Mouse (Mus musculus) testis, postnatal 14 days (tissue): ENCODE measurements at regions not wholly inside any gene's neighbourhood (a gene's known extent, or its start where the extent isn't known, plus 50 kb on each side); places are given as distances from the start of the nearest gene placed in this dataset.

ENCODE experiments used
- DNase-seq: peaks from one replicate; pipeline ENCODE4 v3.0.0; 2021; ENCODE audit warnings: low spot score

DNA sequence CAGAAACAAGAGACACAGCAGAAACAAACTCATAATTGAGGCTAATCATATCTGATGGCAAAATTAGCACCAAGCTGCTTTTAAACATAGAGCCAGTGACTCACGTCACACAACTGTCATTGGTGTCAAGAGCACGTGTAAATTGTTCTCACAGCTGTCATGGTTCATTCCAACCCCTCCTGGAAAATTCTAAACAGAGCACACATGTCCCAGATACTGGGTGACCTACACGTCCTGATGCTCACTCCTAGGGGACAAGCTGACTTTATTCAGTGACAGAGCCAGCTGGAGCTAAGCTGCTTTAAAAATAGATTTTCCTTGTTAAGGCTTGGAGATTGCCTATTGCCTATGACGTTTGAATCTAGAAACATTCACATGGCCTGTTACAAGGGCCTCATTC, 304.1 kb downstream of the 1500009L16Rik start:
- no peak for DNase-seq

DNA sequence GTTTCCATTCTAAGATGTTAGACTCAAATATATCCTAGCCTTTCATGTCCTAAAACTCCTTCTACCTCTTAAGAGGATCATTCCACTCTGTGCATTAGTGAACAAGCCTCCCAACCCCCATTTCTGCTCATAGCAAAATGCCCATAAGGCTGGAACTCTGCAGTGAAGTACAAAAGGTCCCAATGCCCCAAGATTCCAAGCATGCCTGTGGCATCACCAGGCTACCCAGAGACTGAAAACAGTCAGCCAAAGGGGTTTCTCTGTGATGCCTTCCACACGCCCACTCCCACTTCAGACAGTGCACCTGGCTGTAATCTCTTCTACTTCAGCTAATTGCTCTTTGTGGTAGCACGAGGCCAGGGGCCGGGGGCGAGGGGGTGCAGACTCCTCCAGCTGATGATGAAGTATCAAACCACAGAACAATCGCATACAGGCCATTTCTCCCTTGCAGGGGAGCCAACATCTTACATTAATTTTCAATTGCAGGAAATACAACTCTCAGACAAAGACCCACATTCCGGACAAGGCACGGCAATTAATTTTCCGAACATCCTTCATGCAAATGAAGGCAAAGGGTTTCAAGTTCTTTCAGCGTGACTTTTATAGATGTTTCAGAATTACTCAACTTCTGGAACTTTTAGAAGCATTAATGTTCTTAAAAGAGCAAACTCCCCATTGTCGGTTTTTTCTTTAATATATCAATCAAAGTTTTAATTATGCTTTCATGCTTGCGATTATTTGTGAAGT, 313.6 kb downstream of the 1500009L16Rik start:
- no peak for DNase-seq

DNA sequence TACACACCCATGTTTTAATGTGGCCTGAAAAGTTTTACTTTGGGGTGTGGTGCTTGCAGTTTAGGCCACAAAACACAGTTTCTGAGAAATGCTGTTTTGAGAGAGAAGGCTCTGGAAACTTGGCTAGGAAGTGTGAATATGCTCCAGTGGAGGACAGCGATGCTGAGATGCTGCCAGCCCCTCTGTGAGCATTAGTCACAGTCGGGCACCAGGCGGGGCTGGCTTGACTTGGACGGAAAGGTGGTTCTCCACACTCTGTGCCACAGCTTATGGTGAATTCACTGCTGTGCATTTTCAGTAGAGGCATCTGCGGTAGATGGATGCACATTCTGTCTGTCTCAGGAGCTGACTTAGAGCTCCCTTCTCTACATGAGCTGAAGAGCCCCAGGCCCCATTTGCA, 326.0 kb downstream of the 1500009L16Rik start:
- no peak for DNase-seq

DNA sequence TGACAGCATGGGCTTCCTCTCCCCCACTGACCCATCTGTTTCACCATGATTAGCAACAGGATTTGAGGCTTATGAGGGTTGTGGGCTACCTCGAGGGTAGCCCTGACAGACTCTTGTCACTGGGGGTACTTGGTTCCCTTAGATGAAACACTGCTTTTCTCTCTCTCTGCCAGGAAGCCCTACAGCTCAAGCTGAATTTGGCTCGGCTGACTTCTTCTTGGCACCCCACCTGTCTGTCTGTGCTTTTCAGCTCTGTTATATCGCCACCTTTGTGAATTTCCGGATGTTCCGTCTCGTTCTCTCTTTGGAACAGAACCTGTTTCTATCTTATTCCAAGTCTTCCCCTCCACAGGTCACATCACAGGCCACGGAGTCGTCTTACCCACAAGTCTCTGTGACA, 330.0 kb downstream of the 1500009L16Rik start:
- DNase-seq: no peak

DNA sequence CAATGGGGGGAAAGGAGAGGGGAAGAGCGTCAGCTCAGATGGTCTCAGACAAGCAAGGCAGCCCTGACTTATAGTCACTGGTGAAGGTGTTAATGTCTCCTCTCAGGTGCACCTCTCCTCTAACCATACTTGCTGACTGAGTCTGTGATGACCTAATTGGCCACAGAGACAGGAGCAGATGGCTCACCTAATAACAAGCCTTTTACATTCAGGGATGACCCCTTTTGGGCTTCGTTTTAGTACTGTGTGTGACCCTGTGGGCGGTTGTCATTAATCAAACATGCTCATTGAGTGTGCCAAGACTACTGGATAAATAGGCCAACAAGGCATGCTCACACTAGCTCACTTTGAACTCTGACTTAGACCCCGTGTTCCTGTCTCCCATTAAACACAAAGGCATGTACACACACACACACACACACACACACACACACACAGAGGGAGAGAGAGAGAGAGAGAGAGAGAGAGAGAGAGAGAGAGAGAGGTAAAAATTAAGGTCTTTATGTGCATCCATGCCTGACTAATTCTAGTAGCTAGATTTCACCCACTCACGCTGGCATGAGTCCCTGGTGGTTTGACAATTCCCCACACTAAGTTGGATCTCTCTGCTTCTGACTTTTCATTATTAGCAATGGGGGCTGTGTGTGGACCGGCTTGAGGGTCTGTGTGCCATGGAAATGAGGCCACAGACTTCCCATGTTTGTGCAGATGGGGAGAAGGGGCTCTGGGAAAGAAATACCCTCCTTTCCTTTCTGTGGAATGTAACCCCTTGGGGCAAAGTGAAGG, 332.1 kb downstream of the 1500009L16Rik start:
- DNase-seq: no peak

DNA sequence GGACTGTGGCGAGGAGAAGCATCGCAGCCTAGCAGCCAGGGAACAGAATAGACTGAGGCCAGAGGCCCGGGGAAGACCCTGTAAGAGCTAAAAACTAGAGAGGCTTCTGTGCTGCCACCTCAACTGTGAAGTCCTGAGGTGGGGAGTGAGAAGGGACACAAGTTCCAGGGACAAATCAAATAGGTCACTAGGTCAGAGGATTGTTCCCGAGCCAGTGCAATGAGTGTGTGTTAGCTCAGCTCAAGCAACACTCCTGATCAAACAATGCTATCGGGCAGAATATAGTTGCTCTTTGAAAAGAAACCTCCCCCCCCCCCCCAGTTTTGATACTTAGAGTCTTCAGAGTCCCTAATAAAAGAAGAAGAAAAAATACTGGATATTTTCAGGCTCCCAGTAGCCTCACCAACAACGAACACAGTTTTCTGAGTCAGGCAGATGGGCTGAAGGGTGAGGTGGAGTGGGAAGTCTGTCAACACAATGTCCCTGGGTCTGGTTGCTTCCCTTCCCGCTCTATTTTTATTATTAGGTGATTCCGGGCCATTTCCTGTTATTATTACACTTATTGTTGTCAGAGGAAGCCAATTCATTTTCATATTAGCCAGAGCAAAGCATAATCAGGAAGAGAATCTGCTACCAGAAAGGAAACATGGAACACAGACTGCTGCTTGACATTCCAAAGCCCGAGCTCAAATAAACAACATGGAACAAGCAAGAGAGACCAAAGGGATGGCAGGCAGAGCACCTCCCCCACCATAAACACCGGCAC, 332.9 kb downstream of the 1500009L16Rik start:
- DNase-seq: no peak

DNA sequence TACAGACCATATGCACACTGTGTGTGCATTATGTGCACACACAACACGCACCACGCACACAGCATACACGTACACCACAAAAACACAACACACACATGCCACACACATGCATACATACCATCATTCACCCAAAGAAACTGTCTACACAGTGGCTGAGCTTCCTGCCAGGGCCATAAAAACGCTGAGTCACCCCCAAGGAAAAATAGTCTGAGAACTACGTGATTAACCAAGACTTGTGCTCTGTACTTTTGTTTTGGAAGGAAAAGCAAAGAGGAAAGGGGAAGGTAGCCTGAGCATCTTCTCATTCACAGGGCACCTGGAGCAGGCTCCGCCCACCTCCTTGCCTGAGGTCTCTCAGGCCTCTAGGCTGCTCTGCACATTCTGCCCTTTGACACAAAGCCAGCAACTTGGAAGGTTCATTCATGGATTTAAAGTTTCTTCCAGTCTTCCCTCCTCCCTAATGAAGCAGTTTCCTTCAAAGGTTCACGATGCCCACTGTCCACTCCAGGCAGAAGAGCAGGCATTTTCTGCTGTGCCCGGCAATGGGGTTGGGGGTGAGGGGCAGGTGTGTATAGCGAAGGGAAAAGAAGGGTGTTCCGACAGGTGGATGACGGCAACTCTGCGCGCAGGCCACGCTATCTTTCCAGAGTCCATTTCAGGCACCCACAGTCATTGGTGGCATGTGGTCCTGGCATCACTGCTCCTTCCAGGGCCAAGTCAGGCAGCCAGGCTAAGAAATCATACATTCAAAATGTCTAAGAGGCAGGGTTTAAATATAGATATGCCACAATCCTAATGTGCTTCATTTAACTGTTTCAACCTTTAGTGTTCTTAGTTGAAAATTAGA, 333.9 kb downstream of the 1500009L16Rik start:
- DNase-seq: no peak

DNA sequence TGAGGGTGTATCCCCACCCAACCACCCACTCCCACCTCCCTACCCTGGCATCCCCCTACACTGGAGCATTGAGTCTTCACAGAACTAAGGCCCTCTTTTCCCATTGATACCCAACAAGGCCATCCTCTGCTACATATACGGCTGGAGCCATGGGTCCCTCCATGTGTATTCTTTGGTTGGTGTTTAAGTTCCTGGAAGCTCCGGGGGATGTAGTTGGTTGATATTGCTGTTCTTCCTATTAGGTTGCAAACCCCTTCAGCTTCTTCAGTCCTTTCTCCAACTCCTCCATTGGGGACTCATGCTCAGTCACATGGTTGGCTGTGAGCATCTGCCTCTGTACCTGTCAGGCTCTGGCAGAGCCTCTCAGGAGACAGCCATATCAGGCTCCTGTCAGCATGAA, 335.6 kb downstream of the 1500009L16Rik start:
- DNase-seq: no peak

DNA sequence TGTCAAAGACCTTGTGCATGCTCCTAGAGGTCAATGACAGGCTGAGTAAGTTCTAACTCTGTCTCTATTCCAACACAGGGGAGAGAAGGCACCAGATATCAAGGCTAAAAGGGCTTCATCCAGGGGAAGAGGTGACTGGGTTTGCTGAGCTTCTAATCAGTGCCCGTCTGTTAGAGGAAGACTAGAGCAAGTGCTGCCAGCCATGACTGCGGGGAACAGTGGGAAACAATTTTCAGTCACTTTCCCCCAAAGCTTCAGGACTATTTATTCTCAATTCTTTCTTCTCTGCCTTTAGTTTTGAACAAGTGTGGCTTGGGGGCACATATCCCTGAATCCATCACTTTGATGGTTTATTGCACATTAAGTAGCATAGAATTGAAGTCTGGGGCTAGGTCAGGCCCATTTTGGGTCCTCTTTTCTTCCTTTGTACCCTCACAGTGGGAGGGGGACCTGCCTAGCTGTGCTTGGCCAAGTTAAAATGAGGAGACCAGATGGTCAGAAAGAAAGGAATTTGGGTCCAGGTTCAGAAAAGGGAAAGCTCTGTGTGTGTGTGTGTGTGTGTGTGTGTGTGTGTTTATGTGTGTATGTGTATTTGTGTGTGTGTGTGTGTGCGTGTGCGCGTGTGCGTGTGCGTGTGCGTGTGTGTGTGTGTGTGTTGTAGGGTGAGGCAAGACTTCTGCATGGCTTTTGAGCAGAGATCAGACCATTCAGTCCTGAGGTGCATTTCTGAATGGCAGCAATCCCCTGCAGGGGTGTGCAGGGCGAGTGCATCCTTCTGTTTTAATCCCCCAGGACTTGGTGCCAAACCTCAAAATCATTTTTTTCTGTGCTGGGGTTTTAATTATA, 337.2 kb downstream of the 1500009L16Rik start:
- no peak for DNase-seq

DNA sequence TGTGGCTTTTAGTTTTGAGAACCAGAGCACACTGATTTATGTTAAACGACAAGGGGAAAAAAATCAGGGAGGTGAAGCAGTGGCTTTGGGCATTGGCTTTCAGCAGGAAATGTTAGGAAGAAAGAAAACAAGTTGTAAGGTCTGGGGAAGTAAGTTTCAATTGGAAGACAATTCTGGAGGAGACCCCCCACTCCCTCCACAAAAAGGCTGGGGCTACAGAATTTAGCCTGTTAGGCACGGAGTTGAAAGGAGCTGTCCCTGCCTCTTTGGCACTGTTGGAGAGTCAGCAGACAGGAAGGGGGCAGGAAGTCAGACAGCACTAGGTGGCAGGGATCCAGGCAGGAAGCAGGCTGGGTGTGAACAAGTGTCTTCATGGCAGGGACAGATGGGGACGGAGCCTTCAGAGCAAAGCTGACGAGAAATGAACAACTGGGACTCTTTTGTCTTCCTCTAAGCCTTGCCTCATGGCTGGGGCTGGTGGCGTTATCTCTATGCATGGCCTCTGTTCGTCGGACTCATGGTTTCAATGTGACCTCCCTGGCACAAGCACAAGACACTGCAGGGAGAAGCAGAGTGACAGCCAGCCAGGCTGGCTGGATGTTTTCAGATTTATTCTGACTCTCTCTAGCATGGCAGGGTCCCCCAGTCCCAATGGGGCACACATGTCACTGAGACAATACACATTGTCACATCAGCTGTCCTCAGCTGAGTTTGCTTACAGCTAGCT, 338.0 kb downstream of the 1500009L16Rik start:
- DNase-seq: peak; percentile 34

DNA sequence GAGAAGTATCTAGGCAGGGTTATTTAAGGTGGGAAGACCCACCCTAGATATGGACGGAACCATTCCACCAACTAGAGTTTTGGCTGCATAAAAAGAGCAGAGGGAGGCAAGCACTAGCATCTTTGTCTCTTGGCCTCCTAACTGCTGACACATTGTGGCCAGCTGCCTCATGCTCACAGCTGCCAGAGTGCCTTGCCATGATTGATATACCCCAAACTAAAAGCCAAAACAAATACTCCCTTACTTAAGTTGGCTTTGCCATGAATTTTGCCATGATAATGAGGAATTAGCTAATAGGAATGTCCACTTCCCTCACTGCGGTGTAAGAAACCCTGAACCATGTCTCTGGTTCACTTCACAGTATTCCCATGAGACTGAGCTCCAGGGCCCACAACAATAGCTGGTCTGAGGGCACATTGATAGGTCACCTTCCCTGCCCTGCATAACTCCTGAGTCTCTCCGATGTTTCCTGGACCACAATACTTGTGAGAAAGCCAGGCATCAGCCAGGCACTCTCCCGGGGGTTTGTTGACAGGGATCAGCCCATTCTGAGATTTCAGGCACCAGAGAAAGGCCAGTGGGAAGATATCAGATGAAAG, 344.5 kb downstream of the 1500009L16Rik start:
- no peak for DNase-seq

DNA sequence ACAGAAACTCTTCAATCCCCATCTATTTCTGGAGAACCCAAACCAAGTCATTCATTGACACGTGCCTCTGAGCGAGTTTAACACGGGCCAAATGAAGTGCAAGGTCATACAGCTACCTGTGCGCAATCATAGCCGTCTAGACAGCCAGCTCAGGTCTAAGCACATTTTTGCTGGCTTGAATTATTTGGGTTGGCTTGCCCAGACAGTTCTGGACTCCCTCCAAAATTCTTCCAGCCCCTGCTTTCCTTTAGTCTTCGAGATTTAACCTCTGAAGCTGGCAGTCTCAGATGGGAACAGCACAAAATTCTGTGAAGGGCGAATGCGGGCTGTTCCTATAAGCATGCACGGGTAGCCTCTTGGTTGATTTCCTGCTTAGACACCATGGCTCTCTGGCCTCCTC, 347.1 kb downstream of the 1500009L16Rik start:
- DNase-seq: no peak

DNA sequence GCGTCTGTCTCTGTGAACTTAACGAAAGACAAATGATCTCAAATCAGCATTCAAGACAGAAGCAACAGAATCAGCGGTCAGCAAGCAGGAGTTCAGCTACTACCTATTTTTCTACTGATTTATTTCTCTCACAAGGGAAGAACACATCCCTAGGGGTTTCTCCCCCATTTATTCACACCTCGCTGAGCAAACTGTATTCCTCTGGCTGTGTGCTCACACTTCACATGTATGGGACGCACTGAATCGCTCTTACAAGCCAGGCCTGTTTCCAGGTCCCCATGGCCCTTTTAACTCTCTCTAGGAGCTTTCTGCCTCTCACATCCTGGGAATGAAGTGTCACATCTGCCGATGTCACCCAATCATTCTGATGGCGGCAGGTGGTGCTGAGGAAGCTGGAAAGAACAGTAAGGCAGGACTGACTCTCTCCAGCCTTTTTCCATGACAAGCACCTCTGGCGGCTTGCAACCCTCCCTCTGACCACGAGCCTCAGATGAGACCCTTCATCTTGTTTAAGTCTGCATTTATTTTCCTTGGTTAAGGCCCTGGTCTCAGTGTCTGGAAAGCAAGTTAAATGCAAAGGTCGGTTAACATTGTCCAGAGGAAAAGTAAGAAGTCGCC, 350.3 kb downstream of the 1500009L16Rik start:
- no peak for DNase-seq

DNA sequence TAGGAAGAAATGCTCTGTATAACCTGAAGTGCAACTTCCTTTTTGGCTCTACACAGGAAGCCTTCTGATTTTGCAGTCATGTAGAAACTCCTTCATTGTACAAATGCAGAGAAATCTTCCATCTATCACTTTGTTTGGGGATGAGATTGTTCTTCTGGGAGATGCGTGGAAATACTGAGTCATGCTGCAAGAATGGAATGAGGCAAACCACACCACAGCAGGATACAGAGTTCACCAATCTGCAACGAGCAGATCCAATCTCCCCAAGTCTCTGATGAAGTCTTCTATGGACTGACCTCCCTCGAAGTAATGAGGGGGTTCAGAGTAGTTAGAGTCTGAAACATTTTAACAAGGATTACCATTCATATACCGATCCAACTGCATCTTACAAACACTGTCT, 352.9 kb downstream of the 1500009L16Rik start:
- DNase-seq: no peak

DNA sequence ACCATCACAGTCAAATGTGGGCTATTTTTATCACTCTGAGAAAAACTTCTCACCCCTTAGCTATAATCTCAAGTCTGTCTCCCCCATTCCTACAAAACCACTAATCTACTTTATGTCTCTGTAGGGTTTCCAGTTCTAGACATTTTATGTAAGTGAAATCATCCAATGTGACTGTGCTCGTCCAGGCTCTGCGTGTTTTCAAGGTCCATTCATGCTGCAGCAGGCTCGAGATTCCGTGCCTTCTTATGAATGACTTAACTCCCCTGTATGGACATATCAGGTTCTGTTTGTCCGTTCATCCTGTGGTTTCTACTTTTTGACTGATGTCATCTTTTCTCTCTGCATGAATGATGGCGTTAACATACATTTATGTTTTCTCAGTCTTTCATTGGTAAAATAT, 357.6 kb downstream of the 1500009L16Rik start:
- no peak for DNase-seq

DNA sequence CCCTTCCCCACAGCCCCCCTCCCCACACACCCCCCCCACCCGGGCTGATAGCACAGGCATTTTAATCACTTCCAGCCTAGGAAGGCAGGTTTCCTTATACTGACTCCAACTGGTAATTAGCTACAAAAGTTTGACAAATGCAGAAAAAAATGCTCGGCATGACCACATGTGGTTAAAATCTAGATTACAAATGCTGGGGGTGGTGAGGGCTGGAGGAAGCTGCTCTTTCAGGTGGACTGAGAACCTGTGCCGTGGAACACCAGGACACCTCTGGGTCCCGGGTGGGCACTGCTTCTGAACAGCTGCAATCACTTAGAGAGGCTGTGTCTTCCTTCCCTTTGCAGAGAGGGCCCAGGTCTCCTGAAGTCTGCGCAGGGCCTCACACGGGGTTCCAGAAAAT, 358.7 kb downstream of the Nuak1 start:
- no peak for DNase-seq

DNA sequence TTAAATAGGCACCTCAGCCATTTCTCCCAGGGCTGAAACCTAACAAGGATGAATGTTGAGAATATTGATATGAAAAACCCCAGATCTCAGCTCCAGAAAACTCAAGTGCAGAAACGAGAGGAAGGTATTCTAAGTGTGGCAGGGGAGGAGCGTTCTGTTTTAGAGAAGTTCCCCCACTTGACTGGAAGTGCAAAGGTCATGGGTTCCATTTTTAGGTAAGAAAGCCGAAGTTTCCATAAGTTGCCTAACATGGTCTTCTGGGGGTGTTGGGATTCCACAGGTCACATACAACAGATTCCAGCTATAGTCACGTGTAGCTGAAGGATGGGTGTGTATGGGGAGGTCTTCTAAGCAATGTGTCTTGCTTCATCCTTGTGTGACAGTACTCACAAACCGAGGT, 352.9 kb downstream of the Nuak1 start:
- DNase-seq: no peak

DNA sequence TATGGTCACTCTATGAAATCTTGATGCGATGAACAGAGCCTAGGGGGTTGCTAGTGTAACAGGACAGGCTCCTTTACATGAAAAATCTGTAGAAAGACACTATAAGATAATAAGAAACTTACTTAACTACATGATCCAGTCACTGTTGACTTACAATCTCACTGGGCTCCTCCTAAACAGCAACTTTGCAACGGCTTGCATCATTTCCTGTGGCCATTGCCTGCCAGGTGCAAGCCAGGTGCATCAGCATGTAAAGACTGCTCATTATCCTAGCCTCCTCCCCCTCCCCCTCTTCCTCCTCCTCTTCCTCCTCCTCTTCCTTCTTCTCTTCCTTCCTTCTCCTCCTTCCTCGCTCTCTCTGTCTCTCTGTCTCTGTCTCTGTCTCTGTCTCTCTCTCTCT, 352.5 kb downstream of the Nuak1 start:
- no peak for DNase-seq
